Mouse (Mus musculus) embryo, embryonic 11.5 days (tissue): ENCODE results near the gene Mttp.

ENCODE experiments used
- DNase-seq: peaks from one replicate; pipeline ENCODE4 v3.0.0-alpha.2; 2012; ENCODE audit warnings: low read depth, low spot score

The Mttp gene

DNA sequence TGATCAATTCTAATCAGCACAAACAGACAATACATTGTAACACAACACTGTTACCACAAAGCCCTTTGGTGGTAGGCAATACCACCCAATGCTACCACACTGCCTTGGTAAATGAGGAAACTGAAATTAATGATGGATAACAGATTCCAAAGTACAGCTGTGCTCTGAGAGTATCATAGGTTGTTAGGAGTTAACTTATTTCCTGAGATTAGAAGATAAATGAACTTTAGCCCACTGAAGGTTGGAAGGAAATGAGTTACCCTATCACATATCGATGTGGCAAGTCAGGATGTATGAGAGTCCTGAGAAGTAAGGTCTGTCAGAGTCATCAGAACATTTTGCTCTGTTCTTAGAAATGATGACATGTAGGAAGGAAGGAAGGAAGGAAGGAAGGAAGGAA lies 10.2 kb downstream of the Mttp start:
- no peak for DNase-seq

DNA sequence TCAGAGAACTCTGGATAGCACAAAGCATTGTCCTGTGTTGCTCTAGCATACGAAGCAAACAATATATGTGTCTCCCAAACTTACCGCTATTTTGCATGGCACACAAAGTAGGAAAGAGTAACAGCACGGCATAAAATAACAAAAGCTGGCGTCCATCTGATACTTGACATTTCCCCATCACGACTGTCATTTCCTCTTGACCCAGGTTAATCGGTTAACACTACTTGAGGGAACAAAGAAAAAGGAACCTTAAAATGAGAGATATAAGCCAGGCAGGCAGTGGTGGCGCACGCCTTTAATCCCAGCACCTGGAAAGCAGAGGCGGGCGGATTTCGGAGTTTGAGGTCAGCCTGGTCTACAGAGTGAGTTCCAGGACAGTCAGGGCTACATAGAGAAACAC lies 10.9 kb downstream of the Mttp start:
- no peak for DNase-seq

DNA sequence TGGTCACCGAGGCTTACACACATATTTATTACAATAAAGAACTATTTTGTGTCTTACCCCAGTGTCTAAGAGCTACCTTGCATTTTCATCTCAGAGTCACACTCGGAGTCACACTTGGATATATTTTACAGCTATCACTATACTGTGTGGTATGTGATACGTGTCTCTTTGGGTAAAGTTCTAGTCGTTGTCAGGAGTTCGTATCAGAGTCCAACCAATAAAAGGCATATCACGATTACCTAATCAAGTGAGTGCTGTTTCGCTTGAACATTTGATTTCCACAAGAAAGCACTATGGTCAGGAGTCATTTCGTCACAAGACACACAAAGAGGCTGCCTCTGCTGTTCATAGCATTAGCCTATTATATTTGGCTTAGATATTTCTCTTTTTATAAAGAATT lies 11.3 kb downstream of the Mttp start:
- no peak for DNase-seq

DNA sequence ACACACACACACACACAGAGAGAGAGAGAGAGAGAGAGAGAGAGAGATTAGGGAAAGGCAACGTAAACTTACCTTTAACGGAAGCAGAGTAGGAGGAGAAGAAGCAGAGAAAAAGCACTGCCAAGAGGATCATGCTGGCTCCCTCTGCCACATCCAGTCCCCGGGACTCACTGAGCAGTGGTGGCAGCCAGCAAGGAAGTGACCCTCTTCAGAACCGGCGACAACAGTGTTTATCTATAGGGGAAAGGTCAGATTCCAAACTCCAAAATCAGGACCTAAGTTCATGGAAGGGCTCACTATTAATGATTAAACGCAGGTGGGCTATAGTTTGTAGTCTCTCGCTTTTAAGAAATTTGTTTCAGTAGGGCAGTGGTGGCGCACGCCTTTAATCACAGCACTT lies 13.6 kb downstream of the Mttp start:
- no peak for DNase-seq

DNA sequence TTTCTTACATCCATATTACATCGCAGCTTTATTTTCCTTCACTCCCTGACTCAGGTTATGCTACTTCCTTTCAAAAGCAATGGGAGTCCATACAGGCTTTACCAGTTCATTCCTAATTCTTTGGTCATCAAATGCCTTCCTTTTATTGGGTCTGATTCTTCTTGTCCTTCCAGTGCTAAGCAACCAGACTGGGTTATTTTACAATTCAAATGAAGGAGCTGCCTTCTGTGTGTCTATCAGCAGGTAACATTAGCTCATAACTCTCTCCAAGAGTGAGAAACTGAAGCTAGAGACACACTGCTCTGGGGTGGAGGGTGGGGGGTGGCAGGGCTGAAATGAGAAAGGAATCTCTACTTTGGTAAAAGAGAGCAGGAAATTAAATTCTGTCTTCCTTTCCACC lies 14.1 kb downstream of the Mttp start:
- no peak for DNase-seq

DNA sequence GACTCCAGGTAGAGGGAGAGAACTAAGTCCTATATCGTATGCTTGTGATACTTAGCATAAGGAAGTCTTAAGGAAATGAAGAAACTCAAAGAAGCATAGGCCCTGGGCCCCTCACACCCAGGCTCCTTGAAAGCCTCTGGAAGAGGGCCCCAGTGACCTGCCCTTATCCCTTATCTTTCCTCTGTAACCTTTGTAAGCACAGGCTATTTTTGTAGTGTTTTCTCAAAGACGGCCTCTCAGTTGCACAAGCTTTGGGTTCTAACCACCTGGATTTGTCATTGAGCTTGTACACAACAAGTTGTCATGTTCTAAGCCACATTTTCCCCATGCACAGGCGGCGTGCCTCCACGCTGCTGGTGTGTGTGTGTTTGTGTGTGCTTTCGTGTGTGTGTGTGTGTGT lies 15.7 kb downstream of the Mttp start:
- DNase-seq, result no peak

DNA sequence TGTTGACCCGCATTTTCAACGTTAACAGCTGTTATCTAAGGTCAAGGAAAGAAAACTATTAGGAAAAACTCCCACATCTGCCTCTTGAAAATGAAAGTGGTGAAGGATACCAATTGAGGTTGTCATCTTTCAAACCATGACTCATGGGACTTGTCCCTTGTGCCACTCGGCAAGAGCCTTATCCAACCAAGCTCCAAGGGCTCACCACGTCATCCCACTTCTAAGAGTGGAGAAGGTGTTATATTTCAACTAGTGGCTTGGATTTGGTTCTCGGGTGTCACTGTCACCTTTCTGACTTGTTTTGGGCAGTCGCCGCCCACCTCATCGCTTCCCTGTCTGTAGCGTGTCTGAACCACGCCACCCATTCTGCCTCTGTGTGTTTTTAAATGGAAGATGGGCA lies 20.9 kb downstream of the Mttp start:
- DNase-seq, result no peak

DNA sequence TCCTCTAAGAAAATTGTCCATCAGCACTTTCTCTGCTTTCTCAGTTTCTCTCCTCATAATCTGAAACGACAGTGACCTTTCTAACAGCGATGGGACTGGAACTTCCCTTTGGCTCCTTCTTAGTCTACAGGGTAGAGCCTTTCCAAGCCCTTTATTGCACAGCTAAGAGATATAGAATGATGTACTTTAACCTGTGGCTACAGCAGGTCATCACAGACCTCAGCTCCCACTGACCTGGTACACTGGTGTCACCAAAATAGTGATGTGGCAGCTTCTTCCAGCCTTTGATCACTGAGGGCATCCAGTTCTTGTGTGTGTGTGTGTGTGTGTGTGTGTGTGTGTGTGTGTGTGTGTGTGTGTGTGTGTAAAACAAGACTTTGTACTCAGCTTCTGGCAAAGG lies 23.3 kb downstream of the Mttp start:
- DNase-seq, result no peak

DNA sequence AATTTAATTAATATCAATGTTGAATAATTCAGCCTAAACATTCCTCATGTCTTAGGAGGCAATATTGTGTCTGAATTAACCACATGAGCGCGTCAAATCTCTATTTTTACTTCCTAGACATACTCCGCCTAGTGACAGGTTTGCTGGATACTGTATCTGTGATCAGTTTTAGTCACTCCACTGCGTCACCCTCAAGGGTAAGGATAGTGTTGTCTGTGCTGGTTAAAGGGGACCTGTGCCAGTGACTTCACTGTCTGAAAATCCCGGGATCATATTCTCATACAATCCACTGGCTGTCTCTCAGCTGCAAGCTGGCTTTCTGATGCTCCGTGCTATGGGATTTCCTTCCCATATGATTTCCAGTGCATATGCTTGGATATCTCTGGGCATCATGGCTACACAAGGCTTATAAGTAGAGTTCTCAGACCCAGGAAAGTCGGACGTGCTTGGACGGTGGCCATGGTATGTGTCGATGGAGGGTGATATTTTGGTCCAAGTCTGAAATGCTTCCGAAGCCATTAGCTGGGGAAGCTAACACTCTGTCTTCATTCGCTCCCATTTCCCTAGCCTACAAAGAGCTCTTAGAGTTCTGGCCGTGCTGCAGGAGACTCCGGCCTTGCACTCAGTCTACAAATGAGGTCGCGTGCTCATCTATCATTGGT lies 25.2 kb downstream of the Mttp start:
- no peak for DNase-seq

DNA sequence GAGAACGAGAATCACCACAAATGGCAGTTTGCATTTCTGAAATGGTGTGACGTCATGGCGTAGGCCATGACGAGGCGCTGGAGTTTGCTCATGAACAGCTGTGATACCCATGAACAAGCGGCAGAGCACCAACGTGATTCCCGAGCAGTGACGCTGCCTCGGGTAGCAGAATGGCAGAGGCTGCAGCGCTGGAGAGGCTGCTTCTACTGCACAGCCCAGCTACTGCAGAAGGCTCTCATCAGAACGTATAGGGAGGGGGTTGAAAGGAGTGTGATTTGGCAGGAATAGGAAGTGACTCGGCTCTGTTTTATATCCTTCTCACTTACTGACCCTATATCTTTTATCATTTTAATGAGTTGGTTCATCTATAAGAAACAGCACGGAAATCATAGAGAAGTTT lies 25.9 kb downstream of the Mttp start:
- DNase-seq, result no peak

DNA sequence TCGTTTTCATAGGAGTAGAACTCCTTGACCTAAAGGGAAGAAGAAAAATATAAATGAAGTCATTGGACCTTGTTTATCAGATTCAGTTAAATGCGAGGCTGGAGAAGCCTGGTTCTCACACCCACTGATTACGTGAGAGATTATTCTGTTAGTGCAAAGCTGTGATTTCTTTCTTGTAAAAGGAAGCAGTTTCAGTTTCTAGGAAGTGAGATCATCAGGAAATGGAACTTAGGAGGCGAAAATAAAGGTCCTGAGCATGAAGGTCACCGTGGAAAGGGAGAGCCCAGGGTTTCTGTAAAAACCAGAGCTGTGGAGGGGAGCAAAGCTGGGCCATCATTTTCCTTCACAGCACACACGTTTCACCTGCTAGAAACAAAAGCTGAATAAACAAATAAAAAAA lies 26.4 kb downstream of the Mttp start:
- no peak for DNase-seq

DNA sequence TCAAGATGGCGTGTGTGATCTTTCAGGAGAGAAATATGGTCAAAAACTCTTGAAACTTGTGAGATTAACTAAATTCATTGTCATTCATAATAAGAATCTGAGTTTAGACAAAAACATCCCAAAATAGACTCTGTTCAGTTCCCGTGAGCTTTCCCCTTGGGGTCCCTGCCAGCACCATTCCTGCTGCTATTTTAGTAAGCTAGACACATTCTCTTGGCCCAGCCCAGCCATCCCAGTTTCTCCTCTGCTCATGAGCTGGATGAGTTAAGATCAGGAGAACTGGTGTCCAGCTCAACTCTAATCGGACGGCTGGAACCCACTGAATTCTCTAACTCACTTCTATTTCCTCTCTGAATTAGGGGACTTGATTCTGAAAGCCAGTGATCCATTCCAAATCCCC lies 27.9 kb downstream of the Mttp start:
- DNase-seq, result no peak

DNA sequence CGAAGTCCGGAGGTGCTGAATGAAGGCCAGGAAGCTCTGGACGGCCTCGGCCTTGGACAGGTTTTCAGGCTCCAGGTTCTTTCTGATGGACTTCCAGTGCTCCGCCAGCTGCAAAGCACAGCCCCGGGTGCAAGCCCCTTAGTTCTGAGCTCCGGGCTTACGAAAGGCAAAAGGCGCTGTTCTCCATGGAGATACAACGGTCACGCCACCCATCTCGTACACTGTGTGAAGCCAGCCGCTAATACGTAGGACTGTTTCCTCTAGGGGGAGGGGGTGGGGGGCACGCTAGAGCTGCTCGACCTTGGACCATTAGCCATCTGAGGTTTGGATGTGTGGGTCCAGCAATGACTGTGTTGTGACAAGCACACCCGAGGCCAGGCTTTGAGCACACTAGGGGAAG lies 30.7 kb downstream of the Mttp start:
- DNase-seq, result no peak

DNA sequence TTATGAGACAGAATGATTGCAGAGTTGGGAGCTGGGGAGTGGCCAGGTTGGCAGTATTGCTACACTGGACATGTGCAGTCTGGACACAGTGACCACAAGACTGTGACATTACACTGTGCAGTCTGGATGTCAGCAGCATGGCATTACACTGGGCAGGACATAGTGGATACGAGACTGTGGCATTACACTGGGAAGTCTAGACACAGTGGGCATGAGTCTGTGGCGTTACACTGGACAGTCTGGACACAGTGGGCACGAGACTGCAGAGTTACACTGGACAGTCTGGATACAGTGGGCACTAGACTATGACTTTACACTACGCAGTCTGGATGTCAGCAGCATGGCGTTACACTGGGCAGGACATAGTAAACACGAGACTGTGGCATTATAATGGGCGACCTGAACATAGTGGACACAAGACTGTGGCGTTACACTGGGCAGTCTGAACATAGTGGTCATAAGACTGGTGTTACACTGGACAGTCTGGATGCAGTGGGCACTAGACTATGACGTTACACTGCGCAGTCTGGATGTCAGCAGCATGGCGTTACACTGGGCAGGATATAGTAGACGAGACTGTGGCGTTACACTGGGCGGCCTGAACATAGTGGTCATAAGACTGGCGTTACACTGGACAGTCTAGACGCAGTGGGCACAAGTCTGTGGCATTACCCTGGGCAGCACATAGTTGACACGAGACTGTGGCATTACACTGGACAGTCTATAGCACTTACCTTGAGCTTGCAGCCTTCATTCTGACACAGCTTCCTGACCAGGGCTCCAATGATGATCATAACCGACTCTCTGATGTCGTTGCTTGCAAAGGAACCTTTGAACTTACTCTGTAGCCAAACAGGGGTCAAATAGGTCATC lies 33.6 kb downstream of the Mttp start:
- no peak for DNase-seq

DNA sequence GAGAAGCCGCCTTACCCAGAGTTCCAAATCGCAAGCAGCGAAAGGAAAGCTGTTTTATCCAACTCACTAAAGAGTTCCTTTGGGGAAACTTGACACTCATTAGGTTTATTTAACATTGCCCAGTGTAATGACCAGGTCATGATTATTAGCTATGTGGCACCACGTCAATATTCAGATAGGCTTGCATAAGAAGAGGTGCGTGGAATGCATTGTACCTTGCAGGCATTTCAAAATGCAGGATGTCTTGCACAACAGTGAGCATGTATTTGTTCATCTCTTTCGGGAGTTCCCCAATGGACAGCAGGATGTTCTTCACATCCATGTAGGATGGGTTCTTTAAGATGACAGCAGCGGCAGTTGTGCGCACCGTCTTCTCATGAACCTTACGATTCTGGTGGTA lies 37.9 kb downstream of the Mttp start:
- DNase-seq, result no peak

DNA sequence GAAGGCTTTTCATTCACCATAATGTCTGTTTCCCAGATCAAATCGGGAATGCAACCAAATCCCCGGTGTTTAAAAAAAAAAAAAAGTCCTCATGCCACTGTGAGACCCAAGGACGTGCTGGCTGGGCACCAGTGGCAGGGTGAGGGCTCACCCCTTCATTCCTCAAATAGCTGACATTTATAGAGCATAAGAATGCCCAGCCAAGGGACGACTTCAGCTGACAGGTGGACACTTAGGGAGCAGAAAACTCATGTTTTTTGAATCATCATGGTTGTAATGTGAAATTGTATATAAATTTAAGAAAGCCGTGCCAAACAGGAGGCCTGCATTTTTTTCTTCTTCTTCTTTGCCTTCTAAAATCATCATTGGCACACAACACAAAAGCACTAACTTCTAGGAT lies 39.7 kb downstream of the Mttp start:
- DNase-seq, result no peak

DNA sequence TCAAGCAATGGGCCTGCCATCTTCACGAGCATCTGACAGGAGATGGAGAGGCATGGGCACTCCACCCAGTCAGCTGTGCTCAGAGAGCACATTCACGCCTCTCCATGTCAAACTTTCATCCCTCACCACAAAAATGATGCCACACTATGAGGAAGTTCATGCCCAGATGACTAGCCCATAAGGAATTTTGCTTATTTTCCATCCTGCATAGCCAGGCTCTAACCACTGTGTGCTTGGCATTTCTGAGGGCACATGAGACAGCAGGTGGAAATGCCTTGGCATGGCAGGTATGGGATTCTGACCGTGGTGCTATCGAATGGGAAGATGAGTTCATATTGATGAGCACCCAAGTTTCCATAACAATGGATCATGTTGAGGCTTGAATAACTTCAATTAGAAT lies 41.1 kb downstream of the Mttp start:
- no peak for DNase-seq

DNA sequence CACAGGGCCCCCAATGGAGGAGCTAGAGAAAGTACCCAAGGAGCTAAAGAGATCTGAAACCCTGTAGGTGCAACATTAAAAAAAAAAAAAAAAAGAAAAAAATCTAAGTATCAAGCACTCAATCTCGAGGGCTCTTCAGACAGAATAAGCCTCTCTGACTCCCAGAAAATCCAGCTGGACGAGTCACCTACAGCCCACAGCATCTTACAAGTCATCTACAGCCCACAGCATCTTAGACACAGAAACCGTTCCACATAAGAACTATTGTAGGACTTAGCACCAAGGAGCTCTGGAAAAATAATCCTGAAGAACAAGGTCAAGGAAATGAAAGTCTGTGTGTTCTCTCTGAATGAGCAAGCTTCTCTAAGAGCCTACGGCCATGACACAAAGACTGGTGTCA lies 42.8 kb downstream of the Mttp start:
- DNase-seq, result no peak

DNA sequence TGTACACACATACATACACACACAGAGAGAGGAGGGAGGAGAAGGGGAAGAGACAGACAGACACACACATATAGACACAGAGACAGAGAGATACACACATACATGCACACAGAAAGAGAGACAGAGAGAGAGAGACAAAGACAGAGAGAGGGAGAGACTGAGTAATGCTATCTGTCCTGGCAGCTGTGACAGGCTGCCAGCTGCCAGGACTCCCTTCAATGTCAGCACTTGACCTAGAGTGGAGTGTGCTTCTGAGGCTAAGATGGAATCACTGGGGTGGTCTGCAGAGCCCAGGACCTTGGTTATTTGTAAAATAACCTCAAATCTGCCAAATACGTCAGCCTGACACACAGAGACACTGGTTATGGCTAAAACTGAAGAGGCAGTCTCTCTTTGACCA lies 47.0 kb downstream of the Mttp start:
- DNase-seq, result no peak

DNA sequence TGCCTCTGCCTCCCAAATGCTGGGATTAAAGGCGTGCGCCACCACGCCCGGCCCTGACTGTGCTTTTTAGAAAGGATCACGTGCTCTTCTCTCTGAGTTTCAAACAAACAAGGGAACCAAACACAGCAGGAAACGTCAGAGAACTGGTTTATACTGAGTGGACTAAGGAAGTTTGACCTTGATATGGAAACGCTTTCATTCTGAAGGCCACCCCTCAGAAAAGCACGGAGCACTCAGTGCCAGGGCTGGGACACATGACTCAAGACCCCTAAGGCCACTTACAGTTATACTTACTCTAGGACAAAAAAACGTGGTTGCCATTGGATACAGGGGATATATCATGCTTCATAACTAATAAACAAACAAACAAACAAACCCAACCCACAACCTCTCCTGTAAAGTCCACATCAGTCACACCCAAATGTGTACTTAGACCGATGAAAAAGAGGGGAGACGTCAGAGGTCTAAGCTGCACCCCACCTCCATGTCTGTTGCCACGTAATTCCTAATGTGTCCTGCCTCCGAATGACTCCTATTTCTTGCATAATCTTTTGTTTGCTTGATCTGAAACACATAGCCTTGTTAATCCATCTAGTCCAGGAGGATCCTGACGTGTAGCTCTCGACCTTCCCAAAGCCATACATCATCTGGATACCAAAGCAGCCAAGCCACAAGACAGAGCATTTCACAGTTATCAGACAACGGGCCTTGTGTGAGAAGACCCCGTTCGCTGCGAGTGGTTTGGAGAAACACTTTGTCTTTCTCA lies 48.3 kb downstream of the Mttp start:
- no peak for DNase-seq

DNA sequence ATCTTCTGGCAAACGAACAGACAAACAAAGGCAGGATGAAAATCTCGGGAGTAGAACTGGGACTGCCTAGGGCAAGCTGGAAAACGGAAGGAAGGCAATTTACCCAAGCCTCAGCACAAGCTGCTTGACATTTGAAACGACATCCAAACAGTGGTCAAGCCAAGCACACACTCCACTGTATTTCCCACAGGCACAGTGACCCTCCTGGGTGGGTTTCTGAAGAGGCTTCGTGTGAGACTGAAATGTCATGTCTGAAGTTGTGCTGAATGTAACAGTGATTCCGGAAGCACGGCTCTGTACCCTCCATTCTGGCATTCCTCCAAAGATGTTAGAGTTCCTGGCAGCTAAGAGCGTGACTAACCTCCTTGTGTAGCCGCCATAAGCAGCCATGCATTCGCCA lies 49.0 kb downstream of the Mttp start:
- DNase-seq, result no peak

DNA sequence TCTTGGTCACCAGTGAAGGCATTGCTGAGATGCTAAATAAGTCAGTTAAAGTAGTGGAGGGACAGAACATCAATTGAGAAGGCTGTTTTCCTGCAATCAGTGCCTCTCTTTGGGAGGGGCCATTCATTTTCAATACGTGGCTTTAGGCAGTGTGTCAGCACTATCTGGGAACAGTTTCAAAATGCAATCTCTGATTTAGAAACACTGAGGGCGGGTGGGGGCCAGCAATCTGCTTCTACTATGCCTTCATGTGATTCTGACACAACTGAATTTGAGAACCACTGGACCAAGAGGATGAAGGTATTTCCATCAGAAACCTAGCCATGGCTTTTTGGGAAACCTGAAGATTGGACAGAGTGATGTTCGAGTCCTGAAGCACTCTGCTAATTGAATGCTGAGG lies 49.5 kb downstream of the Mttp start:
- DNase-seq, result no peak

DNA sequence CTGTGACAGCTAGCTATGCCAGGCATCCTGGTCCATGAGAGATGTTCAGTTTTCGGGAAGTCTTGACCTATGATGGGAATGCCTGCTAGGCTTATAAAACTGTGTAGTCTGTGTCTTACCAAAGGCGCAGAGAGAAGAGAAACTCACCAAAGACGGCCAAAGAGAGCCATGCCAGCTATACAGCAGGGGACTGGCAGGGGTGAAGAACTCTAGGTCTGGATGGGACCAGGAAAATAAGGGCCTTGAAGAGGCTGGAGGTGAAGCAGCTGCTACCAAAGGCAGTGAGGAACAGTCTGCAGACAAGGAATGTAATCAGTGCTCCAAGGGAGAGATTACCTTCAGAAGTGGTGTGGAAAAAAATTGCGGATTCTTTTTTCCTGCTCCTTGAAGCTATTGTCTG lies 60.9 kb downstream of the Mttp start:
- DNase-seq, result no peak
